Mouse (Mus musculus): ENCODE results near the gene Gde1.

Gde1 gene

GRCm38 (mm10) chr7:118705101-118705961 lies at the start of gene Gde1:
Gene Gde1, minus strand, starts transcription at chr7:118705778.
- DNase-seq: peak; percentile 95

GRCm38 (mm10) chr7:118751625-118752024 lies 46.0 kb upstream of the Gde1 start:
- no peak for DNase-seq

DNA sequence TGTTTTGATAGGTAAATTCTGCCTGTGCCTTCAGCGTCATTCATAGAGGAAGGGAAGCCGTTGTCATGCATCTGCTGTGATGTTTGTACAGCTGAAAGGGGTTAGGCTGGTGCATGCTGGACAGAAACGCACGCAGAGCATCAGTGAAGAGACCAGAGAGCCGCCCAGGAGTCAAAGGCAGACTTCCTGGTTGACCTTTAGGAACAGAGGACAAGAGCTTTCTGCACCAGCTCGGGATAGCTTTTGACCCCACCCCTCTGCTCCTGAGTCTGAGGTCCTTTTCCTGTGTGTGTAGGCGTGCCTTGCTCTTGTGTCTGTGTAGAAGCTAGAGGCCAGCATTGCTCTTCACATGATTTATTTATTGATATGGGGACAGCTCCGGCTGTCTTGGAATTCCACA lies 44.1 kb upstream of the Gde1 start:
- no peak for DNase-seq

- no peak for DNase-seq
Measured at GRCm38 (mm10) chr7:118747891-118748672, 42.5 kb upstream of the Gde1 start.

- no peak for DNase-seq
Measured at GRCm38 (mm10) chr7:118744766-118745165, 39.2 kb upstream of the Gde1 start.

DNA sequence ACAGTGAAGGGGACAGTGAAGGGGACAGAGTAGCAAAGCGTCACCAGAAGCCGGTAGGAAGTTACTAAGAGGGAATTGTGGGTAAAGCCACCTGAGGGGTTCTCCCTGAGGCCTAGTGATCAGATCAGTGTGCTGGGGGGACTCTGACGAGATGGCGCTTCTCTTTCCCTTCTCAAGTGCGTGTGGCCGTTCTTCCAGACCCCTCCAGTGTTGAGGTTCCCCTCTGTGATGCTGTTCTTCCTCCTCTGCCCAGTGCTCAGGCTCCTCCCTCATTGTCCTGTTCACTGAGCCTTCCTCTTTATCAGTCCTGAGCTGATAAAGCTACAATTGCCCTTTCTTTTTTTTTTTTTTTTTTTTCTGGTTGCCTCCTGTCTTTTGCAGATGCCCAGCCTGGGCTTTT lies 36.7 kb upstream of the Gde1 start:
- DNase-seq: no peak

GRCm38 (mm10) chr7:118740532-118741338 lies 35.2 kb upstream of the Gde1 start:
- peak; percentile 96 for DNase-seq

DNA sequence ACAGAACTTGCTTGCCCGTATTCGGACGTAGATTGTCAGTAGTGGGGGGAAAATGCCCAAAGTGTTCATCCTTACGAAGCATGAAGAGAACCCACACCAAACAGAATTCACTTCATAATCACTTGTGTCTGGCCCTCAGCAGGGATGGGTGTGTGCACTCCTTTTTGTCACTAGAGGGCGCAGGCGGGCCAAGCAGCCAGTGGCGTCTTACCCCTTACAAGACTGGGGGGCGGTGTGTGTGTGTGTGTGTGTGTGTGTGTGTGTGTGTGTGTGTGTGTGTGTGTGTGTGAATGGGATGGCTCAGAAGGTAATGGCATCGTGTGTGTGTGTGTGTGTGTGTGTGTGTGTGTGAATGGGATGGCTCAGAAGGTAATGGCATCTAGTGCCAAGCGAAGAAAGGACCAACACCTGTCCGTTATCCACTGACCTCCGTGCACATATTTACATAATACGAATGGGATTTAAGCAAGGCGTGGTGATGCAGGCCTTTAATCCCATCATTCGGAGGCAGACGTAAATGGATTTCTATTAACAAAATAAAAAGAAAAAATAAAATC lies 34.5 kb upstream of the Gde1 start, which contains the start of gene Vps35l:
TSS of gene Vps35l (plus strand) at position 252 of the 557 bp plus-strand sequence.
- peak; percentile 90 for DNase-seq

DNA sequence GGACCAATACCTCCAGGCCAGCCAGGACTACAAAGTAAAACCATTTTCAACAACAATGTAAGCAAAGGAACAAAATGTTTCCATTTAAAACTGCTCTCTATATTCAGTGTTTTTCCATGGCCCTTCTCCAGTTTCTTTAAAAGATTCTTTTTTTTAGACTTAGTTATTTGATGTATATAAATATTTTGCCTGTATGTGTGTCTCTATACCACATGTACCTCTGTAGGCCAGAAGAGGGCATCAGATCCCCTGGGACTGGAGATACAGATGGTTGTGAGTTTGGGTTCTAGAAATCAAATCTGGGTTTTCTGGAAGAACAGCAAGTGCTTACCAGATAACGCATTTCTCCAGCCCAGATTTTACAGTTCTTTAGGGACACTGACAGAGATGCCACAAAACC lies 33.2 kb upstream of the Gde1 start:
- DNase-seq: no peak

GRCm38 (mm10) chr7:118733225-118733624 lies 27.6 kb upstream of the Gde1 start:
- DNase-seq: no peak

GRCm38 (mm10) chr7:118731781-118732180 lies 26.2 kb upstream of the Gde1 start:
- no peak for DNase-seq

GRCm38 (mm10) chr7:118728846-118729587 lies 23.4 kb upstream of the Gde1 start:
- no peak for DNase-seq

- DNase-seq: no peak
Measured at GRCm38 (mm10) chr7:118725459-118725858, 19.9 kb upstream of the Gde1 start.

DNA sequence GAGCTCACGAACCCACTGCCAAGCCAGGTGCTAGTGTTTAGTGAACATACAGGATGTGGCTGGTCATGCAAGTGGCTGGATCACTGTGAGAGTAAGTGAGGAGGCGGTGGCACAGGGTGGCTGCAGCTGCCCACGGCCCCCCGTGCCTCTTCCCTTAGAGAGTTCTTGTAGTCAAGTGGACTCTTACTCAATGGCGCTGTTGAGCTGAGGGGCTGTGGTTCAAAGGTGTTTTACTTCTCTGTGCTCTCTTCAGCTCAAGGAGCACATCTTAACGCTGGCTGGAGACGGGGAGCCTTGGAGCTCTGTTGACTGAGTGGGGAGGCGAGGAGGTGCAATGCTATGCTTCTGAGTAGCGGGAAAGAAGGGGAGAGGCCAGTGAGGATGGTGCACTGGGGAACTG lies 18.3 kb upstream of the Gde1 start:
- DNase-seq: no peak

GRCm38 (mm10) chr7:118718066-118718465 lies 12.5 kb upstream of the Gde1 start:
- no peak for DNase-seq

DNA sequence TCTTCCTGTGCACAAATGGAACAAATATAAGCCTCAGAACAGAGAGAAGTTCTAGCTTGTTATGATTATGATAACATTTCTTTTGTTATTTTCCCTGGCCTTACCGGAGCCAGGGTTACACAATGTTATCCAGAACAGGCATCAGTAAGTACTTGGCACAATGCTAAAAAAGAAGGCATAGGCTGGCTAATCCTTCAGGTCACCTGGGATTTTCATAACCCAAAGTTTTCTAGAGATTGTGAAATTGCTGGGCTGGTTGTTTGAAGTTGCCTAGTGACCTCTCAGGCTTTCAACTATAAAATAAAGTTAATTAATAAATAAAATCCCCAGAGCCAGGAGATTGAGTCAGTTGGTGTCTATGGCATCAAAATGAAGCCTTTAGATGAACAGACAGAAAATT lies 9.3 kb upstream of the Gde1 start:
- no peak for DNase-seq

DNA sequence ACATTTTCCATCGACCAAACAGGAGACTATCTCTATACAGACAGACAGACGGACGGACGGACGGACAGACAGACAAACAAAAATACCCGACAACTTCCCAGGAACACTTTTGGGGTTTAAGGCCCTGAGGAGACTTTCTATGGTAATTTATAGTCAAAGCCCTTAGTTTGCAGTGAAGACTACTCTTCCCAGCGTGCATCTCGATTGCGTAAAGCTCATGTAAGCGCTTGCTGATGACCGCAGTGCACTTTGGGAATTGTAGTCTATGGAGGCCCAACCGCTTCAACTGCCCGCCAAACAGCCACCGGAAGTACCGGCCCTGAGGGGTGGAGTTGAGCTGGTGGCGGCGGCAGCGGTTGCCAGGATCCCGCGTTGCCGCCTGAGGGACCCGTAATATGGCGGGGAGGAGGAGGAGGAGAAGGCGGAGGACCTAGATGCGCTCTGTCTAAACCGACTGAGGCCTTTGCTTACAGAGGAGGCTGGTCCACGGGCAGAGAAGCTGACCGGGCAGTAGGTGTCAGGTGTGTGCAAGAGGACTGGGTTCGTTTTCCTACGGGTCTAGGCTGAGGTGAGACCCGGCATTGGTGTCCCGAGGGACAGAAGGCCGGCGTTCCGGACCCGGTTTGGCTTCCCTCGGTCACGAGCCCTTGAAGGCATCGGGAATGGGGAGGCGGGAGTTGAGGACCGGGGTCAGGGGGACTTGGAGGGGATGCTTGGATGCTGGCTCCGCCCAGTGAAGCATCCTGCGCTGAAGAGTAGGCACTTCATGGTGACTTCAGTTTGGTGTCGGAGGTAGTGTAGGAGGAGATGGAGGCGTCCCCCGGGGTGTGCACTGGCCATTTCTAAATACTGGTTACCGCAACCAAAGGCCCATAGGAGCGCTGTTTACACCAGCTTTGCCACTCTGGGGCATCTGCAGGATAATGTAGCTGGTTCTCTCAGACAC lies 6.9 kb upstream of the Gde1 start, which contains the start of gene Ccp110:
TSS of gene Ccp110 (plus strand) at position 325 of the 946 bp plus-strand sequence.
- peak; percentile 96 for DNase-seq

DNA sequence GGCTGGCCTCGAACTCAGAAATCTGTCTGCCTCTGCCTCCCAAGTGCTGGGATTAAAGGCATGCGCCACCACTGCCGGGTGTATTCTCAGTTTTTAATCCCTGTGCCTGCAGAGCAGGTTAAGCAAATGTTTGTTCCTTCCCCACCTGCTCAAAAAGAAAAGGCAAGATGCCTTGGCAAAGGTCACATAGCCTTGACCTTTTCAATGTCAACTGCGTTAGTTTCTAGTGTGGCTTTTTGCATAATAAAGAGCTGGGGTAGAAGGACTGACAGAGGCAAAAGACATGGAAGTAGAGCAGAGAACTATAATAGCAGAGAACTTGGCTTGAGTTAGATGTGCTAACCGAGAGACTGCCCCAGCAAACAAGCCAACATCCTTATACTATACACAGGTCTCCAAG lies 5.2 kb upstream of the Gde1 start:
- DNase-seq: no peak

DNA sequence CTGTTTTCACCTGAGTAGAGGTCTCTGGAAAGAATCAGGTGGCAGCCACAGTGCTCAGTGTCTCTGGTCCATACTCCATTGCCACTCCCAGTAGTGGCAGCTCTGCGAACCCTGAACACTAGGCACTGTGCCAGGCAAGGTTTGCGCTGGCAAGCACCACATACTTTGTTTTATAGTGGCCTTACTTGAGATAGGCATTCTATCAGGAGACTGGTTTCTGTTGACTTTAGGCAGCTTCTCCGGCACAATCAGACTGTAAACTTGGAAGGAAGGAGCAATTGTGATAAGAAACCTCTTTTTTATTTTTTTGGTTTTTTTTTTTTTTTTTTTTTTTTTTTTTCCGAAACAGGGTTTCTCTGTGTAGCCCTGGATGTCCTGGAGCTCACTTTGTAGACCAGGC lies 2.4 kb upstream of the Gde1 start:
- peak; percentile 45 for DNase-seq

- DNase-seq: no peak
Measured at GRCm38 (mm10) chr7:118707216-118707615, 1.6 kb upstream of the Gde1 start.

- no peak for DNase-seq
Measured at GRCm38 (mm10) chr7:118706488-118706887, 910 bp upstream of the Gde1 start.
